9 mouse cellular contexts compared by ENCODE assay signal in the genomic region with DNA sequence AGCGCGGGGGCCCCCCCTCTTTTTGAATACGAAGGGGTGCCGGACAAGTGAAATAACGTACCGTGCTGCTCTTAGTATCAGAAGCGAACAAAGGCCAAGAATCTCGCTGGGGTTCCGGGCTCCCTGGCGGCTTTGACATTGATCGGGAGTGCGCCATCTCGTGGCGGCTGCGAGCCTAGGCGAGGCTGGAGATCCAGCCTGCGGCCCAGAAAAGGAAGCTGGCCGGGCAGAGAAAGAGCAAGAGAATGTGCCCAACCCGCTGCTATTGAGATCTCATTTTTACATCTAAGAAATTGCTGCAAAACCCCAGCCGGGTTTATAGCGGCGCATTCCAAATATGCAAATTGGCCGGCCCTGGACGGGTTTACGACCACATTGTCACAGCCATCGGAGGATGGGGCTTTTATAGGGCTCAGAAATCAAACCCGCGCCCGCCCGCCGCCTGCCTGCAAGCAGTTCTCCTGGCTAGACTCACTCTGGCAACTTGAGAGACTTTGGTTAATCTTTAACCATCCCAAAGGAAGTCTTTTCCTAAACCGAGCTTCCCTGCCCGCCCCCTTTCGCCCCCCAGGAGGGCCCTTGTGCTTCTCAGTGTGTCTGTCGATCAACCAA. TPM values are rescaled to one million over a fixed set of nuclear protein-coding genes. Genes with fewer than 3 reads are reported as not detected.
DNase-seq lines count a peak whose midpoint lies in the region; ATAC-seq and TF ChIP-seq lines count a peak whose summit lies in the region.
"Had no signal": no experiment of that assay in that cellular context is flagged by ENCODE, and none has a peak within 500 bp of the region (broad histone marks: within the 10 kb centered on the region; RNA-seq: fewer than 3 reads in every experiment).

A gene (minus strand): TSS at position 466 of the 612 bp plus-strand sequence.

- dilution Hi-C loops in CH12.LX (cut with MboI; ENCODE audit: extremely low pct_ligation_motif_present, extremely low pct_unique_long_range_greater_than_20kb, low sequenced_read_pairs): no loop called here

- H3K36me3 ChIP-seq in CH12.LX (replicated peaks in 1 of 2; ENCODE audit: control insufficient read depth in 1 of 2, insufficient read depth in 1 of 2, low read length in 1 of 2): peaks cover 0 to 12% of the 10 kb centered on the region in 2 experiments
- H3K36me3 ChIP-seq in hindbrain, embryonic 11.5 days (ENCODE audit: control insufficient read depth, insufficient read depth, low read length): no peaks in the 10 kb centered on the region
- H3K36me3 ChIP-seq in limb, embryonic 12.5 days: peaks cover 10% of the 10 kb centered on the region; the same call in 1 of the 2 replicates

- H3K27ac ChIP-seq in CH12.LX (ENCODE audit: insufficient read depth, low read depth): no peak within 1 kb of the TSS
- H3K27ac ChIP-seq in hindbrain, embryonic 11.5 days (ENCODE audit: low read depth, low read length): no peak within 1 kb of the TSS
- H3K27ac ChIP-seq in limb, embryonic 12.5 days: peak within 1 kb of the TSS; percentile 100

- peak within 1 kb of the TSS; percentile 91 for H3K4me2 ChIP-seq in CH12.LX (ENCODE audit: insufficient read depth, low read depth, poor library complexity, severe bottlenecking)
- no peak within 1 kb of the TSS for H3K4me2 ChIP-seq in hindbrain, embryonic 11.5 days (replicated peaks; ENCODE audit: low read depth, low read length)
- peak within 1 kb of the TSS; percentile 96 for H3K4me2 ChIP-seq in limb, embryonic 12.5 days

- 1% methylated on average over 35 of the region's 35 CpGs for WGBS in hindbrain, embryonic 11.5 days
- under 1% methylated on average over 35 of the region's 35 CpGs for WGBS in limb, embryonic 12.5 days

- H3K79me2 ChIP-seq in CH12.LX (replicated peaks; ENCODE audit: control insufficient read depth, extremely low read depth, insufficient read depth, poor library complexity, severe bottlenecking): no peaks in the 10 kb centered on the region

- H3K4me3 ChIP-seq in CH12.LX (replicated peaks in 1 of 3; ENCODE audit: low read depth in 2 of 3, low read length in 2 of 3, poor library complexity in 1 of 3): peak within 1 kb of the TSS; percentile 60 to 72 (median 68)
- H3K4me3 ChIP-seq in hindbrain, embryonic 11.5 days (ENCODE audit: low read depth, low read length): no peak within 1 kb of the TSS
- H3K4me3 ChIP-seq in limb, embryonic 12.5 days (replicated peaks): peak within 1 kb of the TSS; percentile 99

- DNase-seq in CH12.LX (ENCODE audit: extremely low read depth): peak; percentile 87
- DNase-seq in adrenal gland, adult 2 months: peak; percentile 82
- peak; percentile 95 for DNase-seq in forelimb bud, embryonic 11.5 days (ENCODE audit: low read depth, low spot score)
- DNase-seq in hindbrain, embryonic 11.5 days (ENCODE audit: low spot score): peak; percentile 61
- peak; percentile 52 to 75 for DNase-seq in monocyte, adult 2 months (ENCODE audit: low read depth in 1 of 2, low spot score in 2 of 2)
- peak; percentile 78 for DNase-seq in testis, postnatal 14 days (ENCODE audit: low spot score)
- DNase-seq in right cerebral cortex, postnatal 25 days: no peak

- peak within 1 kb of the TSS; percentile 77 for H3K9ac ChIP-seq in CH12.LX (ENCODE audit: insufficient read depth, low read depth)
- no peak within 1 kb of the TSS for H3K9ac ChIP-seq in hindbrain, embryonic 11.5 days (ENCODE audit: low read depth, low read length)
- peak within 1 kb of the TSS; percentile 100 for H3K9ac ChIP-seq in limb, embryonic 12.5 days (replicated peaks)

- peak; percentile 20 to 85; a peak in 2 of 4 replicates for TF ChIP-seq CTCF in CH12.LX (conservative IDR thresholded peaks at IDR 0.05 in 1 of 2, IDR thresholded peaks at IDR 0.05 in 1 of 2; ENCODE audit: low read depth in 2 of 2, low read length in 2 of 2)

- in situ Hi-C loops in CH12.LX (cut with MboI; ENCODE audit: low pct_ligation_motif_present, low pct_unique_long_range_greater_than_20kb, low sequenced_read_pairs): no loop called here

- peaks cover 0 to 12% of the 10 kb centered on the region in 2 experiments; a peak in 2 of 4 replicates for H3K4me1 ChIP-seq in CH12.LX (ENCODE audit: control insufficient read depth in 1 of 2, insufficient read depth in 2 of 2)
- H3K4me1 ChIP-seq in hindbrain, embryonic 11.5 days (replicated peaks; ENCODE audit: control insufficient read depth, insufficient read depth, low read length): no peaks in the 10 kb centered on the region
- H3K4me1 ChIP-seq in limb, embryonic 12.5 days (replicated peaks): peaks cover 52% of the 10 kb centered on the region

- TF ChIP-seq RAD21 in CH12.LX (IDR thresholded peaks at IDR 0.05; ENCODE audit: low read depth, low read length): peak; percentile 39

- ATAC-seq in hindbrain, embryonic 11.5 days (ENCODE audit: low FRiP score): no peak
- ATAC-seq in limb, embryonic 12.5 days (ENCODE audit: insufficient number of reproducible peaks, insufficient read depth, low FRiP score, low TSS enrichment, low read depth): peak; percentile 15; the same call in 1 of the 2 replicates

- H3K27me3 ChIP-seq in CH12.LX (replicated peaks): no peaks in the 10 kb centered on the region
- H3K27me3 ChIP-seq in hindbrain, embryonic 11.5 days (ENCODE audit: control insufficient read depth, insufficient read depth, low read length): peaks cover 92% of the 10 kb centered on the region
- peaks cover 3% of the 10 kb centered on the region; the same call in 1 of the 2 replicates for H3K27me3 ChIP-seq in limb, embryonic 12.5 days

- peaks cover 9% of the 10 kb centered on the region for H3K9me3 ChIP-seq in CH12.LX (replicated peaks; ENCODE audit: low read length)
- no peaks in the 10 kb centered on the region for H3K9me3 ChIP-seq in hindbrain, embryonic 11.5 days (ENCODE audit: control insufficient read depth, low read length)
- no peaks in the 10 kb centered on the region for H3K9me3 ChIP-seq in limb, embryonic 12.5 days

- TF ChIP-seq EP300 in CH12.LX (IDR thresholded peaks at IDR 0.05; ENCODE audit: low read length): no peak

- TF ChIP-seq POLR2A in CH12.LX (IDR thresholded peaks at IDR 0.05; ENCODE audit: low read depth, low read length): peak; percentile 55; the same call in 1 of the 2 replicates

TF ChIP-seq in CH12.LX, 34 proteins besides CTCF, POLR2A, EP300 and RAD21 (continues in another document):
- no peak for TF ChIP-seq MXI1 (IDR thresholded peaks at IDR 0.05; ENCODE audit: low read depth, low read length)
- no peak for TF ChIP-seq MAZ (IDR thresholded peaks at IDR 0.05; ENCODE audit: low read depth, low read length)
- no peak for TF ChIP-seq PAX5 (IDR thresholded peaks at IDR 0.05; ENCODE audit: low read length)
- no peak for TF ChIP-seq ZNF384 (IDR thresholded peaks at IDR 0.05; ENCODE audit: low read depth, low read length)
- TF ChIP-seq MEF2A (IDR thresholded peaks at IDR 0.05; ENCODE audit: borderline replicate concordance, low read depth, low read length): 0 out of 2 replicates have a peak, but pooled peaks have one; percentile 35
- no peak for TF ChIP-seq SIN3A (IDR thresholded peaks at IDR 0.05; ENCODE audit: low read length)
- TF ChIP-seq GABPA (IDR thresholded peaks at IDR 0.05; ENCODE audit: insufficient replicate concordance, low read depth, low read length): no peak
- no peak for TF ChIP-seq USF2 (conservative IDR thresholded peaks at IDR 0.05; ENCODE audit: low read depth, low read length)
- TF ChIP-seq HCFC1 (IDR thresholded peaks at IDR 0.05; ENCODE audit: low read depth, low read length): 0 out of 2 replicates have a peak, but pooled peaks have one; percentile 26
- TF ChIP-seq CHD2 (IDR thresholded peaks at IDR 0.05; ENCODE audit: low read length): no peak
- TF ChIP-seq POLR2AphosphoS2 (IDR thresholded peaks at IDR 0.05; ENCODE audit: low read depth, low read length): no peak
- peak; percentile 84; the same call in 1 of the 2 replicates for TF ChIP-seq UBTF (IDR thresholded peaks at IDR 0.05; ENCODE audit: low read depth, low read length)
- TF ChIP-seq E2F4 (IDR thresholded peaks at IDR 0.05; ENCODE audit: insufficient replicate concordance, low read depth, low read length): no peak
- TF ChIP-seq IRF4 (IDR thresholded peaks at IDR 0.05; ENCODE audit: low read depth, low read length): peak; percentile 45; the same call in 1 of the 2 replicates
- TF ChIP-seq NRF1 (IDR thresholded peaks at IDR 0.05; ENCODE audit: low read depth, low read length): peak; percentile 27; the same call in 1 of the 2 replicates
- TF ChIP-seq CHD1 (IDR thresholded peaks at IDR 0.05; ENCODE audit: low read depth, low read length): 0 out of 2 replicates have a peak, but pooled peaks have one; percentile 33
- TF ChIP-seq JUN (IDR thresholded peaks at IDR 0.05; ENCODE audit: insufficient read depth, low read depth, low read length): 0 out of 2 replicates have a peak, but pooled peaks have one; percentile 2
- no peak for TF ChIP-seq USF1 (IDR thresholded peaks at IDR 0.05; ENCODE audit: low read depth, low read length)
- TF ChIP-seq RCOR1 (conservative IDR thresholded peaks at IDR 0.05; ENCODE audit: low read depth, low read length): no peak
- peak; percentile 43; the same call in 1 of the 2 replicates for TF ChIP-seq MAX (IDR thresholded peaks at IDR 0.05; ENCODE audit: low read length)
- no peak for TF ChIP-seq JUND (conservative IDR thresholded peaks at IDR 0.05; ENCODE audit: low read depth, low read length)
- peak; percentile 64 for TF ChIP-seq NELFE (IDR thresholded peaks at IDR 0.05; ENCODE audit: low read depth, low read length)
- TF ChIP-seq TCF12 (IDR thresholded peaks at IDR 0.05; ENCODE audit: low read depth, low read length): peak; percentile 57; the same call in 1 of the 2 replicates
- TF ChIP-seq ETS1 (conservative IDR thresholded peaks at IDR 0.05; ENCODE audit: low read depth, low read length): no peak
- 0 out of 2 replicates have a peak, but pooled peaks have one; percentile 5 for TF ChIP-seq TBP (conservative IDR thresholded peaks at IDR 0.05; ENCODE audit: low read depth, low read length)
- TF ChIP-seq MAFK (IDR thresholded peaks at IDR 0.05; ENCODE audit: insufficient replicate concordance, low read length): no peak
- no peak for TF ChIP-seq KAT2A (IDR thresholded peaks at IDR 0.05; ENCODE audit: insufficient replicate concordance, low read length)
- TF ChIP-seq MYC (IDR thresholded peaks at IDR 0.05; ENCODE audit: low read depth, low read length): 0 out of 2 replicates have a peak, but pooled peaks have one; percentile 30
- peak; percentile 21; the same call in 1 of the 2 replicates for TF ChIP-seq BHLHE40 (IDR thresholded peaks at IDR 0.05; ENCODE audit: low read depth, low read length)
- TF ChIP-seq SMC3 (IDR thresholded peaks at IDR 0.05; ENCODE audit: low read depth, low read length): peak; percentile 65

RNA-seq across cellular contexts. Expression of the gene that starts here (rescaled TPM):
- 5.2 and 5.7 TPM in 2 replicates for total RNA-seq in CH12.LX (2012; rRNA removed)
- total RNA-seq in CH12.LX (2014; rRNA removed): 14.3 and 14.6 TPM in 2 replicates
- polyA plus RNA-seq in CH12.LX (2012; ENCODE audit: insufficient read length, low read depth): 14.3 and 14.5 TPM in 2 replicates
- total RNA-seq in adrenal gland, adult 2 months (2021): not detected
- polyA plus RNA-seq in adrenal gland, adult 2 months (2012; rRNA removed): 0.22 TPM in 1 of 2 replicates, not detected in the other
- polyA plus RNA-seq in hindbrain, embryonic 11.5 days (2014; fragmentation: Nextera tagmentation; extraction: Ambion mirVana): not detected in 2 replicates
- 272 and 294 TPM in 2 replicates for polyA plus RNA-seq in limb, embryonic 12.5 days (2016; fragmentation: Nextera tagmentation; extraction: Ambion mirVana)
- total RNA-seq: layer of hippocampus, adult 18-20 months had no signal

Comparison
In these comparisons a context has a peak if more than half of its experiments do, and no peak if none do; other contexts are left out.
1. RNA of the gene that starts here (total RNA-seq): 5.2 to 14.6 TPM in CH12.LX; not detected in adrenal gland, adult 2 months; every median in the first group is over 4 times any median in the second.
2. RNA of the gene that starts here (polyA plus RNA-seq): 272 to 294 TPM in limb, embryonic 12.5 days; 14.3 to 14.5 TPM in CH12.LX, 0.22 TPM in adrenal gland, adult 2 months and not detected in hindbrain, embryonic 11.5 days; every median in the first group is over 10 times any median in the second.
3. Peak in DNase-seq in adrenal gland, adult 2 months; RNA of the gene not detected or under 1 TPM.
4. Peak in DNase-seq in hindbrain, embryonic 11.5 days; RNA of the gene not detected or under 1 TPM.